Mouse (Mus musculus) bone marrow macrophage, adult 2 months (primary cell): ENCODE measurements around the gene Slfn4.

Experiments used
- CTCF ChIP-seq: IDR thresholded peaks from 2 replicates; pipeline ENCODE4 v1.5.1; 2012; ENCODE audit warnings: low read depth, mild to moderate bottlenecking, low read length, moderate library complexity
- POLR2A ChIP-seq: IDR thresholded peaks from 2 replicates; pipeline ENCODE4 v1.6.1; 2012; ENCODE audit warnings: mild to moderate bottlenecking, low read depth, low read length, borderline replicate concordance

DNA sequence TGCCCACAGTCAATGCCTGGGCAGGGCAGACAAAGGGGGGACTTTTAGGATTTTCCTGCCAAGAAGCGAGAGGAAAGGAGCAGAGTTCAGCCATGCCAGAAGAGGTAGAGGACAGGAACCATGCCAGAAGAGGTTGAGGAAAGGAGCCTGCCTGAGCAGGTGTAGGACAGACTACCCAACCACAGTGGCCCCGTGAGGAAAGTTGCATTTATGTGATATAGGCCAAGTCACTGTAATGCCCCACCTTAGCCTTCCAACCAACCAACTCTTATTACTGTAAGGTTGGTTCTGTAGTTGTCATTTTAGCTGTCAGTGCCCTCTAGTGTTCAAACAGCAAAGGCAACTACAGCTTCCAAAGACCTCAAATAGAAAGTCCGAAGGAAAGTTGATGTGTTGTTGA is 17.0 kb downstream of the Slfn4 start:
- no peak for TF ChIP-seq CTCF
- no peak for TF ChIP-seq POLR2A
